Mouse (Mus musculus) lung, postnatal 4 days (tissue): ENCODE measurements around the gene Mansc4.

Source experiments
- DNase-seq, 2 experiments: peaks; one replicate each; pipeline ENCODE4 v3.0.0; 2021

The Mansc4 gene

DNA sequence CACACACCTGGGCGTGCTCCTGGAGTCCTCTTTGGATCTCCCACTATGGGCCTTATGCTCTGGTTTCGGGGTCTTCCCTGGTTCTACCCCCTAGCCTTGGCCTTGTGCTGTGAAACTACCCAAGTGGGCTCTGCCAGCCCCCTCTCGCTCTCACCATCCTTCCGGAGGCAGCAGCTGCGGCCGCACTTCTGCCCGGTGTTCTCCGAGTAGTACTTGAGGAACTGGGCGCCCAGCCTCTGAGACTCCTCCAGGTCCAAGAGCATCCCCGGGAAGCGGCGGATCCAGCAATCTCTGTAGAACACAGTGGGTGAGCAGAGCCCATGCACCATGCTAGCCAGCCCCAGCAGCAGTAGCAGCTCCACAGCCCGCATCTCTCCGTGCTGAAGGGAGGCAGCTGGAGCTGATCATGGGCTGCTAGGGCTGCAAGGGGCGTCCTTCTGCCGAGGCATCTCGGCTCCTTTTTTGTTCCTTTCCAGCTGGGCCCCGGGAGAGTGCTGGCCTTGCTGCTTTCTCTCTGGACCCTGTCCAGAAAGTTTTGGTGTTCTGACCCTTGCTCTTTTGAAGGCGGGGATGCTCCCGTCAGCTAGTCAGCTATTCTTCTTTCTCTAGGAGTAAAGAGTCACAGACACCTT lies at the start of gene Mansc4:
Gene Mansc4 (minus strand): TSS at position 439 of the 632 bp plus-strand sequence.
- peak; percentile 51 to 84 for DNase-seq

GRCm38 (mm10) chr6:147127239-147127638 lies 40.4 kb upstream of the Mansc4 start:
- no peak for DNase-seq

DNA sequence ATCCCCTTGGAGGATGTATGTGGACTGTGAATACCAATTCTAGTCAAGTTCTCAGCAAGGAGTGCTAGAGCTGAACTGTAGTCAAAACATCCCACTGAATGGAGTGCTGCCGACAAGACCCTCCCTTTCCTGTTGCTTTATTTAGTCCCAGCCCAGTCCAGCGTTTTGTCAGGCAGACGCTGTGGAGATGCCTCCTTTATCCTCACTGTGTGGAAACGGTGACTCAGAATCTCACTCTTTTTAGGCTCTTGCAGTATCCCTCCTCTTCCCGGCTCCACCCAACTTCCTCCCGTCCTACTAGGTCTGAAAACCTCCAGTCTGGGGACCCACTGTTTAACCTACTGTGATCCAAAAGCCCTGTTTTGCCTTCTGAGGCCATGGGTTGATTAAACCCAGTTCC lies 34.5 kb upstream of the Mansc4 start:
- DNase-seq, result no peak

DNA sequence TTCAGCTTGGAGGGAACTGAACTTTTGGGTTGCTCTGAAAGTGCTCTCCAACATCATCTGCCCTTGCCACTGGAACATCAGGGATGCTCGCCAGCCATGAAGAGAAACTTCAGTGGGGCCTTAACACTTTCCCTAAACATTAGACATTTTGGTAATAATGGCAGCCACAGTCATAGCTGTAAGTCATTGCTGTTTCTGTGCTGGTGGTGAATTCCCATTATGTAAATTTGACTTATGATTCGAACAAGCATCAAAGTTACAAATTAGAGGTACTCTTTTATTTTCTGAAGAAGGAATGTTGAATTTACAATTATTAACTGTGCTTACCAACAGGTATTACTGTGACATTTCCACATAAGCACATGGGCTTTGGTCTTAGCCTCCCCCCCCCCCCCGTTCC lies 31.4 kb upstream of the Mansc4 start:
- DNase-seq, result no peak

DNA sequence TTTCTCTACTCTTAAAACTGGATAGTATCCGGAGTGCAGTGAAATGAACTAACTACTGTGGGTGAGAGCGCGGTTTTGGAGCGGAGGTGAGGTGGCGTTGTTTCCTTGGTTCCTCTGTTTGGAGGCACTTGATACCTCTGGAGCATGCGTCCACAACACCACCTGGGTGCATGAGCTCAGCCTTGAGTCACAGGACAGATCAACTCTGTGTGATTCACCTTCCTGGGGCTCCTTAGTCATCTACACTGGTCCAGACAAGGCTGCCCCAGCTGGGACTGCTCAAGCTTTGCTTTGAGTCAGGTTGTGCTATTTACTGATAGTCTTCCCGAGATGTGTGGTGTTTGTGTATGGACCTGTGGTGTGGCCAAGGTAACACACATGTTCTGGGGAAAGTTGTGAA lies 30.9 kb upstream of the Mansc4 start:
- DNase-seq, result no peak

DNA sequence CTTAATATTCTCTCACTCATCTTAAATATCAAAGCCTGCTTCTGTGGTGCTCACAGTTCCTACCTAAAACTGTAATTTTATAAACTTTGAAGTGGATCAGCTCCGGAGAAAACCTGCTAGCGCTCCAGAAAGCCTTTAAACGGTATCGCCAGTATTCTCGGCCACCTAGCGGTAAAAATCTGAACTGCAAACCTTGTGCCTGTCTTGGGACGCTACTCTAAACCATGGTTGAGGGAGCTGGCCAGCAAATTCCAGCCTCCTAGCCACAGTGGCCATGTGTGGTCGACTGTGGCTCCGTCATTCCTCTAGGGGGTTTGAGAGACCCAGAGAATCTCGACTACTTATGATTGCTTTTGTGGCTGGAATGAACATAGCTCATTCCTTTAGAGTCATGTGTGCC lies 29.7 kb upstream of the Mansc4 start:
- DNase-seq, result peak; percentile 63 to 86

GRCm38 (mm10) chr6:147109283-147109682 lies 22.5 kb upstream of the Mansc4 start:
- peak in 1 of 2 experiments; percentile 51 for DNase-seq

GRCm38 (mm10) chr6:147106716-147107115 lies 19.9 kb upstream of the Mansc4 start:
- DNase-seq, result no peak

- DNase-seq, result no peak
These were observed 18.7 kb upstream of the Mansc4 start for GRCm38 (mm10) chr6:147105529-147105928.

- DNase-seq, result no peak
These were observed 15.5 kb upstream of the Mansc4 start for GRCm38 (mm10) chr6:147102293-147102692.

GRCm38 (mm10) chr6:147099458-147100277 lies 12.8 kb upstream of the Mansc4 start:
- no peak for DNase-seq

- DNase-seq, result no peak
These were observed 10.6 kb upstream of the Mansc4 start for GRCm38 (mm10) chr6:147097346-147097929.

GRCm38 (mm10) chr6:147096934-147097333 lies 10.1 kb upstream of the Mansc4 start:
- no peak for DNase-seq

GRCm38 (mm10) chr6:147096109-147096508 lies 9.3 kb upstream of the Mansc4 start:
- DNase-seq, result no peak

DNA sequence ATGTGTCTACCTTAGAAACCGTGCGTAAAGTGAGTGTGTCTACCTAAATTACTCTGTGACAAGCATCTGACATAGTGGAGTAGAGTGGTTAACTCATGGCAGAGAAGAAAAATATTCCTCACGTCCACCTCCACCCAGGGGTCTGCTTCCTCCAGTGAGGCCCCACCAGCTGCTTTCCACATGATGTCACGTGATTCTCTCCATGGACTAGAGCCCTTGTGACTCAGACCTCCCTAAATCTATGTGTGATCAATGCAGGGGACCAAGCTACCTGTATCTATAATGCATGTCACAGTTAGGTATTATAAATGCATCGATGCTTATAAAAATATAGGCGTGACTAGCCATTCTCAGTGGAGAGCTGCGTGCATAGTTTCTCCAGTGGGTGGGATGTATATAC lies 7.9 kb upstream of the Mansc4 start:
- DNase-seq, result no peak

DNA sequence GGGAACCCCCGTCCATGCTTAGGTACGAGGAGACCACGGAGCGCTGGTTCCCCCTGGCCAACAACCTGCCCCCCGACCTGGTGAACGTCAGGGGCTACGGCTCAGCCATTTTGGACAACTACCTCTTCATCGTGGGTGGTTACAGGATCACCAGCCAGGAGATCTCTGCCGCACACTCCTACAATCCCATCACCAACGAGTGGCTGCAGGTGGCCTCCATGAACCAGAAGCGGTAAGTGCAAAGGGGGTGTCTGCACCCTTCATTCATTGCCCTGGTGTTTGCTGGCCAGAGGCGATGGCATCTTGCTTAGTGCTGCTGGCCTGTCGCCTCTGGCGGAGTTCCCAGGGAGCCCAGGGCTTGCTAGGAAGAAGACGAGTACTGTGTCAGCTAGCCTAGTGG lies 5.3 kb upstream of the Mansc4 start:
- peak in 1 of 2 experiments; percentile 52 for DNase-seq

GRCm38 (mm10) chr6:147091136-147092120 lies 4.6 kb upstream of the Mansc4 start, which contains the start of gene Klhl42:
Klhl42 (plus strand) TSS chr6:147091379.
- DNase-seq, result peak; percentile 84 to 89

DNA sequence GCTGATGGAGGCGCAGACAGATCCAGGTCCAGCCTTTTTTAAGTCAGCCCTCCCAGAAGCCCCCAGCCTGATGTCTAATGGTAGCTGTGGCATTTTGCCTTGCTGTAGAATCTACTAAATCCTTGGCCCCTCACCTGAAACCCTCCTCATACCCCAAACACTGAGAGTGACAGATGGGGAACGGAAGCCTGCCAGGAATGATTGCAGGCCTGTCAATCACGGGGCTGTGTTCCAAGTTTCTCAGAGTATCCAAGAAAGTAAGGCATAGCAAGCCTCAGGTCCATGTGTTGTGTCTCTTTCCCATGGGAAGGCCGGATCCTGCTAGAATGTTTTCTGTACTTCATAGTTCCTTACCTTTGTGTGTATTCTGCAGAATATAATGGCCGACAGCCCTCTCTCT lies 3.4 kb upstream of the Mansc4 start:
- DNase-seq, result no peak

GRCm38 (mm10) chr6:147088517-147088916 lies 1.7 kb upstream of the Mansc4 start:
- DNase-seq, result no peak

DNA sequence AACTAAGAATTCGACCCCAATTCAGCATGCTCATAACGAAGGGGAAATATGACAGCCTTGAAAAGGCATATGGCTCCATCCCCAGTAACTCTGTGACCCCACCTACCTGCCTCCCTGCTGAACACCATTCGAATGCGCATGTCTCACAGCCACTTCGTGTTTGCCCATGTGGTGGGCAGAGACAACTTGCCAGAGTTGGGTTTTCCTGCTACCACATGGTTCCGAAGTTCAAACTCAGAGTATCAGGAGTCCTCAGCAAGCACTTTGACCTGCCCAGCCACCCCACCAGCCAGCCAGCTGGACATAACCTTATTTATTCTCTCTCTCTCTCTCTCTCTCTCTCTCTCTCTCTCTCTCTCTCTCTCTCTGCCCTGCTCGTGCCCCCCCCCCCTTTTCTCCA lies 904 bp upstream of the Mansc4 start:
- DNase-seq, result no peak

GRCm38 (mm10) chr6:147085398-147086040 lies 1.3 kb downstream of the Mansc4 start:
- DNase-seq, result no peak

- no peak for DNase-seq
These were observed 6.9 kb downstream of the Mansc4 start for GRCm38 (mm10) chr6:147079919-147080318.
